Mouse (Mus musculus): ENCODE results near the gene Rasgef1a.

Rasgef1a gene

GRCm38 (mm10) chr6:118130022-118130421 lies 118.8 kb downstream of the Rasgef1a start:
- no peak for DNase-seq (ENCODE audit: extremely low spot score)

GRCm38 (mm10) chr6:118134461-118134860 lies 123.2 kb downstream of the Rasgef1a start:
- no peak for DNase-seq (ENCODE audit: extremely low spot score)

- no peak for DNase-seq (ENCODE audit: extremely low spot score)
These were observed 125.9 kb downstream of the Rasgef1a start for GRCm38 (mm10) chr6:118137148-118137547.

GRCm38 (mm10) chr6:118138731-118139709 lies 127.8 kb downstream of the Rasgef1a start, which contains the start of gene Csgalnact2:
Gene Csgalnact2 (minus strand): TSS chr6:118139140.
- peak; percentile 96 for DNase-seq (ENCODE audit: extremely low spot score)

- no peak for DNase-seq (ENCODE audit: extremely low spot score)
These were observed 129.7 kb downstream of the Rasgef1a start for GRCm38 (mm10) chr6:118140961-118141360.
